Mouse (Mus musculus) urinary bladder, postnatal 36 days (tissue): ENCODE measurements around the gene Gm21783.
"Not testable (repeated sequence)": the region's sequence is repeated elsewhere in the genome, so short reads cannot be mapped to it uniquely, and the experiment has no call there.

Source experiments
- DNase-seq, 2 experiments: peaks; one replicate each; pipeline ENCODE4 v3.0.0; 2022; ENCODE audit warnings: low spot score in 2 of 2, mixed read lengths in 1 of 2

Gene Gm21783

GRCm38 (mm10) chrY:44981163-44981562 lies at the start of gene Gm21783:
Gm21783 (minus strand) TSS chrY:44981263.
- DNase-seq = not testable (repeated sequence)
